Mouse (Mus musculus) spleen, postnatal 36 days (tissue): ENCODE results near the gene Wdr95.

Experiments used
- DNase-seq, 2 experiments: peaks; one replicate each; pipeline ENCODE4 v3.0.0; 2022; ENCODE audit warnings: low spot score in 2 of 2, mixed read lengths in 1 of 2

The Wdr95 gene

GRCm38 (mm10) chr5:149582642-149583262, 54.3 kb downstream of the Wdr95 start:
- no peak for DNase-seq

- no peak for DNase-seq
Measured at GRCm38 (mm10) chr5:149583507-149583906, 55.0 kb downstream of the Wdr95 start.

GRCm38 (mm10) chr5:149584154-149584655, 55.7 kb downstream of the Wdr95 start:
- no peak for DNase-seq

- DNase-seq, result no peak
Measured at GRCm38 (mm10) chr5:149585231-149585630, 56.8 kb downstream of the Wdr95 start.

GRCm38 (mm10) chr5:149585910-149586309, 57.4 kb downstream of the Wdr95 start:
- DNase-seq, result no peak

- DNase-seq, result no peak
Measured at GRCm38 (mm10) chr5:149587327-149587895, 58.9 kb downstream of the Wdr95 start.

- DNase-seq, result no peak
Measured at GRCm38 (mm10) chr5:149588814-149589534, 60.5 kb downstream of the Wdr95 start.

- no peak for DNase-seq
Measured at GRCm38 (mm10) chr5:149589932-149590331, 61.5 kb downstream of the Wdr95 start.

GRCm38 (mm10) chr5:149594215-149594614, 65.7 kb downstream of the Wdr95 start:
- no peak for DNase-seq

GRCm38 (mm10) chr5:149597351-149597750, 68.9 kb downstream of the Wdr95 start:
- DNase-seq, result no peak

- DNase-seq, result no peak
Measured at GRCm38 (mm10) chr5:149601996-149602395, 73.5 kb downstream of the Wdr95 start.

- no peak for DNase-seq
Measured at GRCm38 (mm10) chr5:149603241-149603640, 74.8 kb downstream of the Wdr95 start.

- no peak for DNase-seq
Measured at GRCm38 (mm10) chr5:149607083-149607720, 78.7 kb downstream of the Wdr95 start.

GRCm38 (mm10) chr5:149611476-149612164, 83.1 kb downstream of the Wdr95 start:
- no peak for DNase-seq

- no peak for DNase-seq
Measured at GRCm38 (mm10) chr5:149612165-149612518, 83.7 kb downstream of the Wdr95 start.

- DNase-seq, result no peak
Measured at GRCm38 (mm10) chr5:149612740-149613139, 84.3 kb downstream of the Wdr95 start.

- no peak for DNase-seq
Measured at GRCm38 (mm10) chr5:149616138-149616537, 87.7 kb downstream of the Wdr95 start.

- no peak for DNase-seq
Measured at GRCm38 (mm10) chr5:149616817-149617216, 88.3 kb downstream of the Wdr95 start.

GRCm38 (mm10) chr5:149617776-149618425, 89.4 kb downstream of the Wdr95 start:
- no peak for DNase-seq

- no peak for DNase-seq
Measured at GRCm38 (mm10) chr5:149622152-149622551, 93.7 kb downstream of the Wdr95 start.

GRCm38 (mm10) chr5:149622644-149623043, 94.2 kb downstream of the Wdr95 start:
- no peak for DNase-seq
